Mouse (Mus musculus) left cerebral cortex, postnatal 25 days (tissue): Measurements from ENCODE around the gene Rpl22. TPM values are rescaled to one million over a fixed set of nuclear protein-coding genes. Genes with fewer than 3 reads are reported as not detected.

Experiments used
- DNase-seq, 2 experiments: peaks; one replicate each; pipeline ENCODE4 v3.0.0; 2022; ENCODE audit warnings: low spot score in 2 of 2, mixed read lengths in 1 of 2
- intact Hi-C: fragments of 180-260 bp; cut with DNase I; formaldehyde crosslinking; loops from one replicate; pipeline ENCODE4 v1.15.1; 2025
- total RNA-seq, 2 experiments: library from RNA; stranded (reverse); gene quantifications; 2 replicates each; pipeline ENCODE4 v1.2.3; 2021

Rpl22 gene
- total RNA-seq, 2 experiments from 2014 or later: 160 TPM

DNA sequence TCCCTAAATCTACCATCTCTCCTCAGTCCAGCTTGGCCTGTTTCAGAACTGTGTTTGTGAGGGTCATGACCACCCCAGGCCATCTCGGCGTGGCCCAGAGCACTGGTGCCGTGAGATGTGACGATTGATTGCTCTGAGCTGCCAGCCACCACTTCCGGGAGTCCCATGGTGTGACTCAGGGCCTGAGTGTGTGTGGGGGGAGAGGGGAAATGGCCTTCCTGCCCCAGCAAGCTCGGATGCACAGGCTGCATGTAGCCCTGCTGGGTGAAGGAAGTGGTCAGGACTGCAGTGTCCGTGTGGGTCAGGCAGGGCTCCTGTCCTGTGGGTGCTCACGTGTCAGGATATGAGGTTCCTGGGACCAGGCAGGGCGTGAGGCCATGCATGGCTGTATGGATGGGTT lies 36.6 kb downstream of the Rpl22 start:
- no peak for DNase-seq
- intact Hi-C loops: no loop called here

DNA sequence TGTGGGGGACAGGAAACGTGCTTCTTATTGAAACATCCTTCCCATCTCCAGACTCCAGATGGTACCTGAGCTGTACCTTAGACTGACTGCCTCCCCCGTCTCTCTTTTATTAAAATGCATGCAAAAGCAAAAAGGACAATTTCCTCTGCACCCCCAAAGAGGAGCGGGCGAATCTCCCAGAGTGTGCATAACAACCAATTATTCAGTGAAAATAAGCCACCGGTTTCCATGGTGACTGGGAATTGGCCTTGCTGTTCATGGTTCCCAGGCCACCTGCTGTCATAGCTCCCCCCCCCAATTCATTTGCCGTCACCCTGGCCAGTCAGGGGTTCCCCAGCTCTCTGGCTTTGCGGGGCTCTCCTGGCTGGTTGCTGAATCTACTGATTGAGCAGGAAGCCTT lies 39.7 kb downstream of the Rpl22 start:
- intact Hi-C loops: no loop called here
- DNase-seq: no peak

- intact Hi-C loops: no loop called here
- no peak for DNase-seq
Observed at GRCm38 (mm10) chr4:152382528-152383252, 57.1 kb downstream of the Rpl22 start.

Other genes with a start within 250 kb of the Rpl22 start
- gene Tnfrsf25, start 209.8 kb upstream of the Rpl22 start, total RNA-seq: 10 to 100 TPM; 13.5 to 18.0 TPM
- 1 to 10 TPM in 1 of 2 experiments, under 1 TPM in 1; 0.73 to 1.2 TPM for gene Espn, start 173.4 kb upstream of the Rpl22 start, total RNA-seq
- not detected for gene Hes2, start 166.9 kb upstream of the Rpl22 start, total RNA-seq
- 100 to 1,000 TPM; 308 to 337 TPM for gene Acot7, start 147.6 kb upstream of the Rpl22 start, total RNA-seq
- gene Gpr153, start 51.5 kb upstream of the Rpl22 start, total RNA-seq: 10 to 100 TPM; 26.8 to 37.1 TPM
- under 1 TPM; 0.30 to 0.37 TPM for gene Hes3, start 34.1 kb upstream of the Rpl22 start, total RNA-seq
- gene Icmt, start 28.5 kb upstream of the Rpl22 start, total RNA-seq: 10 to 100 TPM; 50.9 to 56.7 TPM
- 10 to 100 TPM in 1 of 2 experiments, 1 to 10 TPM in 1; 8.7 to 11.1 TPM for gene Rnf207, start 6.7 kb upstream of the Rpl22 start, total RNA-seq
- 100 to 1,000 TPM; 180 to 181 TPM for gene Chd5, start 12.9 kb downstream of the Rpl22 start, total RNA-seq
- gene Nphp4, start 151.0 kb downstream of the Rpl22 start, total RNA-seq: 10 to 100 TPM; 18.3 to 21.4 TPM
- gene Kcnab2, start 152.1 kb downstream of the Rpl22 start, total RNA-seq: 100 to 1,000 TPM; 319 to 332 TPM